Mouse (Mus musculus) spleen, postnatal 14 days (tissue): ENCODE data around the gene Neu1.
"Not testable (repeated sequence)": the region's sequence is repeated elsewhere in the genome, so short reads cannot be mapped to it uniquely, and the experiment has no call there.

ENCODE experiments used
- DNase-seq, 2 experiments: peaks; one replicate each; pipeline ENCODE4 v3.0.0; 2021 to 2022; ENCODE audit warnings: low spot score in 2 of 2

Neu1 gene

DNA sequence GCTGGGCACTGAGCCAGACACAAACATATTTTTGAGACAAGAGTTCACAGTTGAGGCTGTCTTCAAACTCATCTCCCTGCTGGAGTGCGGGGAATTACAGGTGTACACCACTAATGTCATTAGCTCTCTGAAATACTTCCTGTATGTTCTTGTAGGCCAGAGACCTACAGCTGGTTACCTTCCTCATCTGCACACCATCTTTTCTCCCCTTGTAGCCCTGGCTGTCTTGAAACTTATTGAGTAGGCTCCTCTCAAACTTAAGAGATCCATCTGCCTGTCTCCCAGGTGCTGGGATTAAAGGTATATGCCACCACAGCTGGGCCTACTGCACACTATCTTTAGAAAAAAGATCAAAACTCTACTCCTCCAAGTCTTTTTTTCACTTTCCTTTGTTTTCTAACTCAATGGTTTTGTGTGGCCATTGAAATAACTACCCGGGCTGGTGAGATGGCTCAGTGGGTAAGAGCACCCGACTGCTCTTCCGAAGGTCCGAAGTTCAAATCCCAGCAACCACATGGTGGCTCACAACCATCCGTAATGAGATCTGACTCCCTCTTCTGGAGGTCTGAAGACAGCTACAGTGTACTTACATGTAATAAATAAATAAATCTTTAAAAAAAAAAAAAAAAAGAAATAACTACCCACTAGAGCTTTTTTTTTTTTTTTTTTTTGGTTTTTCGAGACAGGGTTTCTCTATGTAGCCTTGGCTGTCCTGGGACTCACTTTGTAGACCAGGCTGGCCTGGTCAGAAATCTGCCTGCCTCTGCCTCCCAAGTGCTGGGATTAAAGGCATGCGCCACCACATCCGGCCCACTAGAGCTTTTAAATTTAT is 17.9 kb downstream of the Neu1 start:
- DNase-seq = not testable (repeated sequence)

DNA sequence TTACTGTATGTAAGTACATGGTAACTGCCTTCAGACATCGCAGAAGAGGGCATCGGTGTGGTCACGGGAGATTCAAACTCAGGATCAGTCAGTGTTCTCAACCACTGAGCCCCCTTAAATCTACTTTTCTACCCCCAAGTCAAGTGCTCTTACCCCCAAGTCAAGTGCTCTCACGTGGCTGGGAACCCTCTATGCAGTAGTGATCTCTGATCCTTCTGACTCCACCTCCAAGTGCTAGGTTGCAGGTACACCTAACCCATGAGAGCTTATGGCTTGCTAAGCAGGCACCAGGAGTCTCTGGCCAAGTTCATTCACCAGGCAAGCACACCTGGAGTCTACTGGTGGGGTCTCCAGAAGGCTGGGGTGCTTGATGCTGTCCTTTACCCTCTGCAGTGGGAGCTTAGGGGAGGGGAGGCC is 18.5 kb downstream of the Neu1 start:
- no peak for DNase-seq

DNA sequence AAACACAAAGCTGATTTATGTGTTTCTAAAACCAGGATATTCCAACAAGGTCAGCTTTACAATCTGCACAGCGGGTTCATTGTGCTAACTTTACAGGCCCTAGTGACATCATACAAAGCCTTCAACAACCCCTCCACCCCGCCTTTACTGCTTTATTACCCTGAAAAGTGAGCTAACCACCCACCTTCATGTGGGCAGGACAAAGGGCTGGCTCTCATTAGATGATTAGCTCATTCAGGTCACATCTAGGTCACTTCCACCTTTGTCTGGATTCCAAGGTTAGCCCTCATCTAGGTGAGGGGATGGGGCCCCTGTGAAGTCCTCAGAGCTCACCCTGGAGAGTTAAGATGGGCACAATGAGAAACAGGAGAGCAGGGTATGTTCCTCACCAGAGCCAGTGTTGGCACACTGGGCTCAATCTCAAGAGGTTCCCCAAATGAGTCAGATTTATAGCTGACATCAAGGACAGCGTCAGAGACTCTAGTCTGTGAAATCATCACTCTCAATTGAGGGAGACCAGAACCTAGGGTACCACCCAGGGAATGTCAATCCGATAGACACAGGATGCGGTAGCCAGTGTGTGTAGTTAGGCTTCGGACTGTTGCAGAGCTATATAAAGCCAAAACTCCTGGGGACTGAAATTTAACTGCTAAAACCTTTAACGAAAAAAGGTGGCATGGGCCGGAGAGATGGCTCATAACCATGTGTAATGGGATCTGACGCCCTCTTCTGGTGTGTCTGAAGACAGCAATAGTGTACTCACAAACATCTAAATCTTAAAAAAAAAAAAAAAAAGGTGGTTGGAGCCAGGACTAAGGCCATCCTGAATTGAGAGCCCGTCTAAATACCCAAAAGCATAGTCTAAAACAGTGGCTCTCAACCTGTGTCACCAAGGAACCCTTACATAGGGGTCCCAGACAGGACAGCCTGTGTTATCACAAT is 19.7 kb downstream of the Neu1 start:
- no peak for DNase-seq

DNA sequence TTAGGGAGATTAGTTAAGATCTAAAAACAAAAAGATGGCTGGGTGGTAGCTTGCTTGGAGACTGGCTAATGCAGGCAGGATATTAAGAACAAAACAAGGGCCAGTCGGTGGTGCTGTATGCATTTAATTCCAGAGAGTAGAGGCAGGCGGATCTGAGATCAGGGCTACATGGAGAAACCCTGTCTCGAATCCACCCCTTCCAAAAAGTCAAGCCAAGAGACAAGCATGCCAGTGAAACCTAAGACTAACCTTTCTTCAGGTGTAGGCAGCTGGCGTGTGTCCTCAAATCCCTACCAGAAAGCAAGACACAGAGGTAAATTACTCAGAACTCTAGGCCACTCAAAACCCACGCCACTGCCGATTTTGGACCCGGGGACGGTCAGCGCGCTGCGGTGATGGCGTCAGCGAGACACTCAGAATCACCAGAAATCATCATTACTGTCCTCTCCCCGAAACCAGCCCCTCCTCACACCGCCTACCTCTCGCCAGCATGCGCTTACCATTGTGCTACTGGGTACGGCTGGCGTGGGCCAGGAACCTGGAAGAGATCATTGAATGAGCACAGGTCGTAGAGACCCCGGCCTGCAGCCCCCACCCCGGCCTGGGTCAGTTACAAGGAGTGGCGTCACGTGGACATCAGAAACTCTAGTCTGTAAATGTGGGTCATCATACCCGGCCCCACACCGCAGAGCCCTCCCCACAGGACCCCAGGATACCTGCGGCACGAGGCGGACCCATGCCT is 20.8 kb downstream of the Neu1 start:
- peak in 1 of 2 experiments; percentile 13 for DNase-seq

DNA sequence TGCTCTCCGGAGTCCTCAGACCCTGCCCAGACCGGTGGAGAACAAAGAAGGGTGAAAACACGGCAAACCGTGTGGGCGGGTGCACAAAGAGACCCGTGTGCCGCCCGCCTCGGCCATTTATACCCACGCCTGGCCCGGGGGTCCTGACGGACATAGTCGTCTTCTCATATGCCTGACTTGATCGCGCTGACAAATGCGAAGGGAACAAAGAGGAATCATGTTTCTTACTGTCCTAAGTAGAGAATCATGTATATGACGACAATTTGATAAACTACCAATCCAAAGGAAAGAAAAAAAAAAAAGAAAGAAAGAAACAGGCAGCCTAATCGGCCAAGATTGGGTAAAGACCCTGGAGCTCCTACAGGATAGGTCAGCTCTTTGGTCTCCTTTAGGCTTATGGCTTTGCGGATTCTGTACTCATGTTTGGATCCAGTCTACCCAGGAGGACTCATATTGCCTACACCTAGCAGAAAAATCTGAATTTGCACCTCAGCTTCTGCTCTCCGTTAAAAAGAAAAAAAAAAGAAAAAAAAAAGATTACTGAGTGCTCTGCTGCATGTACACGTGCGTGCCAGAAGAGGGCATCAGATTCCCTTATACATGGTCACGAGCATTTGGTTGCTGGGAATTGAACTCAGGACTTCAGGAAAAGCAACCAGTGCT is 21.5 kb downstream of the Neu1 start:
- peak; percentile 65 to 79 for DNase-seq

DNA sequence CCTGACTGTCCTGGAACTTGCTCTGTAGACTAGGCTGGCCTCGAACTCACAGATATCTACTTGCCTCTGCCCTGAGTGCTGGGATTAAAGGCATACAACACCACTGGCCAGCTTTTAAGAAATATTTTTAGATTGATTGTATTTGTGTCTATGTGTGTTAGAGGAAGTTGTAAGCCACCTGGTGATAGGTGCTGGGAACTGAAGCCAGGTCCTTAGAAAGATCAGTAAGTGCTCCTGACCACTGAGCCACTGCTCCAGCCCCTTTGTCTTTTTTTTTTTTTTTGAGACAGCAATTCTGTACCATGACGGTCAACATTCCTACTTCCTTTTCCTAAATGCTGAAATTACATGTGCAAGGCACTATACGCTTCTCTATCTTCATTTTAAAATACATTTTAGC is 22.2 kb downstream of the Neu1 start:
- no peak for DNase-seq

DNA sequence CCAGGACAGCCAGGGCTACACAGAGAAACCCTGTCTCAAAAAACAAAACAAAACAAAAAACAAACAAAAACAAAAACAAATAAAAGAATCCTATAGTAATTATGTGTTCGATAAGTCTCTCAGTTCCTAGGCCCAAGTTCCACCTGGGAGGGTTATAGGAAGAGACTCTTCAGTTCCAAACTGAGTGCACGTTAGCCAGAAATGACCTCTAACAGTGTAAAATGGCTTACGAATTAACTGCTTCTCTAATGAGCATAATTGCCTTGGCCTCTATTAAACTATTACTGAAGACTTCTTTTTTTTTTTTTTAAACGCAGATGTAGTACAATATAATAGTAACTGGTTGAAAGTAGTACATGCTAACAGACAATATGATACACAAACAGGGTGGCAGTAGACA is 22.9 kb downstream of the Neu1 start:
- no peak for DNase-seq

DNA sequence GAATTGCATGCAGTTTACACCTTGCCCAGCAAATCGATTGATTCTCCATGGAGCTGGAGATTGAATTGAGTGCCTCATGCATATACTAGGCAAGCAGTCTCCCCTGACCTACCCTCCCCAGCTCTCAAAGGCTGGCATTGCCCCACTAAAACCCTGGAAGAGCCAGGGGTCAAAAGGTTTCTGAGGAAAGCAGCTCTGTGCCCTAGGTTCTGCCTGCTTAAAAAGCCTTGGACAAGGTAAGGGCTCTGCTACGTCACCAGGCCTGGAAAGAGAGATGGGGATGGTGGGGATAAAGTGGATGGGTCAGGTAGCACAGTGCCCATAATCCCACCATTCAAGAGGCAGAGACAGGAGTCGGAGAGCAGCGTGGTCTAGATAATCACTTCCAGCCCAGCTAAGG is 23.8 kb downstream of the Neu1 start:
- DNase-seq = no peak

DNA sequence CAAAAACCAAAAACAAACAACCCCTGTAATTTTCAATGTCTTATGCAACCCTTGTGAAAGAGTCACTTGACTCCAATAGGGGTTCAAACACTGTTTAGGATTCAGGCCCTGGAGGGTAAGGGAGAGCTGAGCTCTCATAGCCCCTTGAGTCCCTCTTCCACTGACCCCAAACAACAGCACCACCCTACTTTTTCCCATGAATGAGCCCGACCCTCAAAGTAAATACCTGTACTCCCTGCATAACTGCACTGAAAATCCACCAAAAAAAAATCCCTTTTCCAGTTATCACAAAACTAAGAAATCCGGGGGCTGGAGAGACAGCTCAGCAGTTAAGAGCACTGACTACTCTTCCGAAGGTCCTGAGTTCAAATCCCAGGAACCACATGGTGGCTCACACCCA is 24.8 kb downstream of the Neu1 start:
- DNase-seq = no peak

DNA sequence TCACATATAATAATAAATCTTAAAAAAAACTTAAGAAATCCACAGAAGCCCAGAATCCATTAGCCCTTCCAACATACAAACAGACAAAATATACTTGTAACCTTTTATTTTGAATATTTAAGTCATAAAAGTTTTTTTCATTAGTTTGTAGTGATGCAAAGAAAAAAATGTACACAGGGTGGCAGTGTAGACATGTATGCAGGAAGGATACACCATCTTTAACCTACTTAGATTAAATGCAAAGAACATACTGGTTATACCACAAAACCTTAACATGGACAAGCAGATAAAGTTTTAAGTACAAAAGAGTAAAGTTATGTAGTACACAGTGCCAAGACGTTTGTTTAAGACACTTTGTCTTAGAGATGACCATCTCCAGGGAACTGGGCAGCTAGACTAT is 25.3 kb downstream of the Neu1 start:
- no peak for DNase-seq

DNA sequence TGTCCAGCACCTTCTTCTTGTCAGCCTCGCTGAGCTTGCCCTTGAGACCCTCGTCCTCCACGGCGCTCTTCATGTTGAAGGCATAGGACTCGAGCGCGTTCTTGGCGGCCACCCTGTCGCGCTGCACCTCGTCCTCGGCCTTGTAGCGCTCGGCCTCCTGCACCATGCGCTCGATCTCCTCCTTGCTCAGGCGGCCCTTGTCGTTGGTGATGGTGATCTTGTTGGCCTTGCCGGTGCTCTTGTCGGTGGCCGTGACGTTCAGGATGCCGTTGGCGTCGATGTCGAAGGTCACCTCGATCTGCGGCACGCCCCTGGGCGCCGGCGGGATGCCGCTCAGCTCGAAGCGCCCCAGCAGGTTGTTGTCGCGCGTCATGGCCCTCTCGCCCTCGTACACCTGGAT is 26.2 kb downstream of the Neu1 start:
- DNase-seq = not testable (repeated sequence)

DNA sequence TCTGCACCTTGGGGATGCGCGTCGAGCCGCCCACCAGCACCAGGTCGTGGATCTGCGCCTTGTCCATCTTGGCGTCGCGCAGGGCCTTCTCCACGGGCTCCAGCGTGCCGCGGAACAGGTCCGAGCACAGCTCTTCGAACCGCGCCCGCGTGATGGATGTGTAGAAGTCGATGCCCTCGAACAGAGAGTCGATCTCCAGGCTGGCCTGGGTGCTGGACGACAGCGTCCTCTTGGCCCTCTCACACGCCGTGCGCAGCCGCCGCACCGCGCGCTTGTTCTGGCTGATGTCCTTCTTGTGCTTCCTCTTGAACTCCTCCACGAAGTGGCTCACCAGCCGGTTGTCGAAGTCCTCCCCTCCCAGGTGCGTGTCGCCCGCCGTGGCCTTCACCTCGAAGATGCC is 26.9 kb downstream of the Neu1 start:
- not testable (repeated sequence) for DNase-seq

DNA sequence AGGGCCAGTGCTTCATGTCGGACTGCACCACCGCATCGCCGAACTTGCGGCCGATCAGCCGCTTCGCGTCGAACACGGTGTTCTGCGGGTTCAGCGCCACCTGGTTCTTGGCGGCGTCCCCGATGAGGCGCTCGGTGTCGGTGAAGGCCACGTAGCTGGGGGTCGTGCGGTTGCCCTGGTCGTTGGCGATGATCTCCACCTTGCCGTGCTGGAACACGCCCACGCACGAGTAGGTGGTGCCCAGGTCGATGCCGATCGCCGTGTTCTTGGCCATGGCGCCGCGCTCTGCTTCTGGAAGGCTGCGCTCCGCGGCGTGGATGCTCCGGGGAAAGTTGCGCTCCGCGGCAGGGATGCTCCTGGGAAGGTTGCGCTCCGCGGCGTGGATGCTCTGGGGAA is 27.7 kb downstream of the Neu1 start:
- DNase-seq = not testable (repeated sequence)

DNA sequence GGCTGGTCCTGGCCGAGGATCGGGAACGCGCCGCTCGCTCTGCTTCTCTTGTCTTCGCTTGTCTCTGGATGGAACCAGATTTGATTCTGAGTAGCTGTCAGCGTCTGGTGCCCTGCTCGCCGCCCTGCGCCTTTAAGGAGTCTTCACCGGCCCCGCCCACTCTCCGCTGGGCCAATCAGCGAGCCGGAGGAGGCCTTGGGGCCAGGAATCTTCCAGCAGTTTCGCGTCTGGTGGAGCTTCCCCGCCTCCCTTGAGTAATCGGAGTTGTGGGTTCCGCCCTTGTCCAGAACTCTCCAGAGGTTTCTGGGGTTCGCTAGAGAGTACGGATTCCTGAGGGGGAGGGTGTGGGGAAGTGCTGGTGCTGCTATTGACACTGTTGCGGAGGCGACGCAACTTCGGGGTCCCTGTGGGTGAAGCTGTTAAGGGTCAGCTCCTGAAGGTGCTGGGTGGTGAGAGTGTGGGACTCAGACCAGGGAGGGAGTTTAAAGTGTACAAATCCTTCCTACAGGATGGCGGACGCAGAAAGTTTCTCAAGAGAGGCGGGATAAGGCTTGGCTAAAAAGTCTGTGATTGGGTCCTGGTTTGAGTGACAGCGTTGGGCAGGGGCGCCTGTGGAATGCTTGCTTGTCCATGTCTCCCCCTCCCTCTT is 28.2 kb downstream of the Neu1 start, which contains the start of gene Hspa1b:
Gene Hspa1b (minus strand): TSS at position 109 of the 649 bp plus-strand sequence.
- DNase-seq = peak; percentile 48 to 51

DNA sequence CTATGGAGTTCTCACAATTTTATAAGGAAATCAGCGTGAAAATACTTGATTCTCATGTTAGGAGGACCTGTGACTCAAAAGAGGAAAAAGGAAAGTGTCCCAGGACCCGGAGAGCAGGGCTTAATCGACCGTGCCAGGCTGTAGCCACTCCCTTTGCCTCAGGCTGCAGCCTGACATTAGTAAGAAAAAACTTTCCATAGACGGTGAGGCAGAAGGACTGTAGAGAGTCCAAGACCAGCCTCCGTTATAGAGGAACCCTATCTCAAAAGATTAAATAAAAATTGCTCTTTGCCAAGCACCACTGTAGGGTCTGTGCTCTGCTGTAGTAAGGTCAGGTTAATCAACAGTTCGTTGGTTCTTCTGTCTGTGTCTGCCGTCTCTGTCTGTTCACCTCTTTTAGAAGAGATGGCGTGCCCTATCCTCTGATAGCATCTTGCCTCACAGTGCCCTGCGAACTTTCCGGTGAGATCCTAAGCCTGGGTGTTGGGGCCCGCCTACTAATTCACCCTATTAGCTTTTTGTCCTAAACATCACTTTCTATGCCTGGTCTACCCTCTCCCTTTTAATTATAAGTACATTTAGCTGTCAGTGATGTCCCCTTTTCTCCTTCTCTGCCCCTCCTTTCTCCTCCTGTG is 28.9 kb downstream of the Neu1 start:
- DNase-seq = no peak

DNA sequence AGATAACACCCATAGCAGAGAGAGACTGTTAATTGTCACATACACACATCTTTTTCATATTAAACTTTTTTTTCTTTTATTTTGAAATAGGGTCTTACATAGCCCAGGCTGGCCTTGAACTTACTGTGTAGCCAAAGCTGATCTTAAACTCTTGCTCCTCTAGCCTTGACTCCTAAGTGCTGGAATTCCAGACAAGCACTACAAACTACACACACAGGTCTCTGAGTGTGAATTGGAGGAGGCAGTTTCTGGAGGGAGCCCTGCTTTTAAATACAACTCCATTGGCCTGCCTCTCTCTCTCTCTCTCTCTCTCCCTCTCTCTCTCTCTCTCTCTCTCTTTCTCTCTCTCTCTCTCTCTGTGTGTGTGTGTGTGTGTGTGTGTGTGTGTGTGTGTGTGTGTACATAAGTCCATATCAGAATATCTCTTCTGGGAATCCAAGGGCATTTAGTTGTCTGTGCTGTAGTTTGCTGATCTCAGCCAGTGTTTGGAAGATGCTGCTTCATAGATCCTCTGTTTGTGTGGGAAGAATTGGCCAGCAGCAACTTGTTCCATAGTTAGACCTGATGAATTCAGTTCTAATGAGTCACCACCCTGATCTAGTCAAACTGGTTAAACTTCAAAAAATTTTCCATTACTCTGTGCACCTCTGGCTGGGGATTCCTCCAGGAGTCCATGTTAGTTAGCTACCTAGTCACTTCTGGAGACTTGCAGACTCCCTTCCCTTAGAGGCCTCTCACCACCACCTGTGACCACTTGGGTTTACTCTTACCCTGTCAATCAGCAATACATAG is 29.8 kb downstream of the Neu1 start:
- no peak for DNase-seq

DNA sequence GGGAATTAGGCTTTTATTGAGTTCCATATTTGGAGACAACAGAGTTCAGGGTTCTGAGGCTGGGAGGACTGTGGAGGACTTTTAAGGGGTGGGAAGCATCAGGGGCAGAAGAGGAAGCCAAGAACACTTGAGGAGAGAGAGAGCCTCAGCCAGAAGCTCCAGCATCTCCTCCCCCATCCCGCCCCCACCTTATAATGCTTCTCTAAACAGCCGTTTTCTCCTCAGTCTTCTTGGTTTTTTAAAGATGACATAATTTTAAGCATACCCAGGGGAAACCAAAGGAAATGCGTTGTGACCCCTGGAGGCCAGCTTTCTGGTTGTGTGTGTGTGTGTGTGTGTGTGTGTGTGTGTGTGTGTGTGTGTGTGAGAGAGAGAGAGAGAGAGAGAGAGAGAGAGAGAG is 31.1 kb downstream of the Neu1 start:
- no peak for DNase-seq

DNA sequence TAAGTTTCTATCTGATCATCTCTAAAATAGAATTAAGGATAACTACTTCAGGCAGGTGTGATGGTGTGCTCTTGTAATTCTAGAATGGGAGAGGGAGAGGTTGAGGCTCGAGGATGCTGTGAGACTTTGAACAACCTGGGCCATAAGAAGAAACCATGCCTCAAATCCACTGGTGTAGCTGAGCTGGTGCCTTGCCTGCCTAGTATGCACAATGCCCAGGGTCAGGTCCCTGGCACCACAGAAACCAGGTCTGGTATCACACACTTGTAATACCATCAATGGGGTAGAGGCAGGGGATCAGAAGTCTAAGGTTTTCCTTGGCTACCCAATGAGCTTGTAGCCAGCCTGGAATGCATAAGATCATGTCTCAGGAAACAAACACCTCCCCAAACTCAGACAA is 31.8 kb downstream of the Neu1 start:
- no peak for DNase-seq

DNA sequence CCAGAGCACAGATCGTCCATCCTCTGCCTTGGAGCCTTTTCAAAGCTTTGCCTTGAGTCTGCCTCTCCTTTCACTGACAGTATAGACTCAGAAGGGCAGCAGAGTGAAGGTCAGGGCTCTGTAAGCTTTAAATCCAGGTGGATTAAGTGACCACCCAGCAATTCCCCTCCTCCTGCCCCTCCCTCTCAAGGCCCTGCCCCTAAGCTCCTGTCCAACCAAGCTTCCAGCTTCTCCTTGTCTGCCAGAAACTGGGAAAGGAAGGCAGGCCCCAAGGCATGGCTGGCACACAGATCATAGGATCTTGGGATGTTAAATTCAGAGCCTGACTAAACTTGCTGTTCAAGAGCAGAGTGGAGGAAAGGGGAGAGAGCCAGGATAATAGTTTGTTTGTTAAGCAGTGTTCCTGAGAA is 33.6 kb downstream of the Neu1 start:
- DNase-seq = no peak

DNA sequence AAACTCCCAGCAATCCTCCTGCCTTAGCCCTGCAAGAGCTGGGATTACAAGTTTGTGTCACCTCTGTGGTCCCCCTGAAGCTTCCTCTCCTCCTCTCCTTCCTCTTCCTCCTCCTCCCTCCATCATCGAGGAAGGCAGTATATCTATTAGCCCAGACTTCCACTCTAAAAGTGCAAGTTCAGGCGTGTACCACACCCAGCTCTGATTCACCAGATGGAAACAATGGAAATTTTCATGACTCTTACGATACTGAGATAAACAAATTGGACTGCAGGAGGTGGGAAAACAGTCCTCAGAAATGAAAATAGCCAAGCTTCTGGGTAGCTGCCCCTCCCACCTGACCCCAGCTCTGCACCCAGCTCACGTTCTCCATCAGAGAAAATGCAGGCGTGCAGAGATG is 34.6 kb downstream of the Neu1 start:
- no peak for DNase-seq
